Mouse (Mus musculus) ES-Bruce4 (cell line): ENCODE results near the gene Rgs19. TPM values are rescaled to one million over a fixed set of nuclear protein-coding genes. Genes with fewer than 3 reads are reported as not detected.
A peak's percentile ranks its signal among the peaks of the same experiment; 100 is the strongest.

Experiments used
- H3K27ac ChIP-seq: 2 replicates; pipeline ENCODE4 v1.5.1; 2012; ENCODE audit warnings: low read length, inconsistent platforms; ENCODE audit not compliant: insufficient read depth
- H3K27me3 ChIP-seq: 2 replicates; pipeline ENCODE4 v1.6.1; 2012; ENCODE audit warnings: mild to moderate bottlenecking, low read length, inconsistent platforms; ENCODE audit not compliant: control insufficient read depth, poor library complexity, insufficient read depth, severe bottlenecking
- H3K36me3 ChIP-seq: 2 replicates; pipeline ENCODE4 v1.6.1; 2012; ENCODE audit warnings: inconsistent platforms, mild to moderate bottlenecking, low read length, moderate library complexity; ENCODE audit not compliant: control insufficient read depth, poor library complexity, insufficient read depth, severe bottlenecking
- H3K4me1 ChIP-seq: one replicate; pipeline ENCODE4 v1.8.1; 2011; ENCODE audit warnings: low read length; ENCODE audit not compliant: control insufficient read depth, insufficient read depth
- H3K4me3 ChIP-seq: 2 replicates; pipeline ENCODE4 v1.5.1; 2011; ENCODE audit warnings: low read depth, mild to moderate bottlenecking, low read length
- H3K9ac ChIP-seq: 2 replicates; pipeline ENCODE4 v1.6.1; 2012; ENCODE audit warnings: low read depth, mild to moderate bottlenecking, inconsistent platforms; ENCODE audit not compliant: poor library complexity, severe bottlenecking
- H3K9me3 ChIP-seq: replicated peaks from 2 replicates; pipeline ENCODE4 v1.6.1; 2012; ENCODE audit warnings: mild to moderate bottlenecking, low read length, inconsistent platforms; ENCODE audit not compliant: control insufficient read depth, poor library complexity, insufficient read depth, severe bottlenecking
- CTCF ChIP-seq: IDR thresholded peaks from one replicate; pipeline ENCODE4 v1.8.1; 2011; ENCODE audit warnings: low read depth, low read length
- EP300 ChIP-seq: IDR thresholded peaks from 2 replicates; pipeline ENCODE4 v1.6.1; 2011; ENCODE audit warnings: low read depth, low read length; ENCODE audit not compliant: insufficient read depth
- POLR2A ChIP-seq: IDR thresholded peaks from one replicate; pipeline ENCODE4 v1.8.1; 2011; ENCODE audit warnings: low read length; ENCODE audit not compliant: insufficient read depth
- polyA plus RNA-seq: library from polyadenylated mRNA; stranded (reverse); fragments of >200 nt; gene quantifications from 2 replicates; pipeline ENCODE4 v1.2.4, GENCODE M21; 2011; ENCODE audit warnings: low read depth; ENCODE audit not compliant: missing spikeins, insufficient read depth, insufficient read length

Rgs19 gene
- polyA plus RNA-seq, 1 experiment = 46.5 TPM

- Histone ChIP-seq H3K4me1 (no peaks in the 10 kb centered on the region), H3K9me3 (no peaks in the 10 kb centered on the region), H3K27ac (no peak overlapping the region), H3K9ac (no peak overlapping the region), H3K4me3 (no peak overlapping the region), H3K36me3 (no peaks in the 10 kb centered on the region), H3K27me3 (no peaks in the 10 kb centered on the region)
- TF ChIP-seq EP300 (no peak), POLR2A (no peak), CTCF (no peak)
Measured at GRCm38 (mm10) chr2:181716991-181717390, 23.2 kb upstream of the Rgs19 start.

DNA sequence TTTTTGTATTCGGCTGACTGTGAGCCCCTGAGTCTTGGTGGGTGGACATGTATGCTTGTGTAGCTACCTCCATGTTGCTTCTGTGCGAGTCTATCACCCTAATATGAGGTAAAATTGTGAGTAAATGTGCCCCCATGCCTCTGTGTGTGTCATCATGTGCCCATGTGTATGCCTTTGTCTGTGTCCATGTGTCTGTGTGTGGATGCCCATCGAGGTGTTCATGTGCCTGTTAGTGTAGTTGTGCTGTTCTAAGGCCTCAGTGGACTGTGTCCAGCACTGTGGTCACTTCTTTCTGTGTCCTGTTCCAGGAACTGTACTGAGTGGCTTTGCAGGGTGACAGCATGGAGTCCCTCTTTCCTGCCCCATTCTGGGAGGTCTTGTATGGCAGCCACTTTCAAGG is 21.6 kb upstream of the Rgs19 start:
- Histone ChIP-seq H3K4me3 (no peak overlapping the region), H3K36me3 (no peaks in the 10 kb centered on the region), H3K9ac (no peak overlapping the region), H3K27ac (no peak overlapping the region), H3K9me3 (no peaks in the 10 kb centered on the region), H3K27me3 (no peaks in the 10 kb centered on the region), H3K4me1 (no peaks in the 10 kb centered on the region)
- TF ChIP-seq EP300 (no peak), POLR2A (no peak), CTCF (no peak)

- H3K4me3 ChIP-seq = peak within 1 kb of the TSS; percentile 58
- no peaks in the 10 kb centered on the region for H3K36me3 ChIP-seq
- H3K9ac ChIP-seq = no peak within 1 kb of the TSS
- no peak within 1 kb of the TSS for H3K27ac ChIP-seq
- H3K9me3 ChIP-seq = no peaks in the 10 kb centered on the region
- TF ChIP-seq EP300 (no peak), CTCF (no peak), POLR2A (no peak)
- no peaks in the 10 kb centered on the region for H3K27me3 ChIP-seq
- H3K4me1 ChIP-seq = no peaks in the 10 kb centered on the region
Measured at GRCm38 (mm10) chr2:181714903-181715326, 21.1 kb upstream of the Rgs19 start, which contains the start of gene Oprl1. Oprl1 (plus strand) TSS chr2:181715016.

GRCm38 (mm10) chr2:181713749-181714148 is 20.0 kb upstream of the Rgs19 start:
- Histone ChIP-seq H3K9me3 (no peaks in the 10 kb centered on the region), H3K4me1 (no peaks in the 10 kb centered on the region), H3K27ac (no peak overlapping the region), H3K9ac (no peak overlapping the region), H3K4me3 (no peak overlapping the region), H3K27me3 (no peaks in the 10 kb centered on the region), H3K36me3 (no peaks in the 10 kb centered on the region)
- no peak for TF ChIP-seq CTCF
- TF ChIP-seq EP300 = no peak
- no peak for TF ChIP-seq POLR2A

GRCm38 (mm10) chr2:181706668-181707067 is 12.9 kb upstream of the Rgs19 start:
- TF ChIP-seq CTCF (no peak), POLR2A (no peak), EP300 (no peak)
- no peak overlapping the region for H3K27ac ChIP-seq
- no peaks in the 10 kb centered on the region for H3K4me1 ChIP-seq
- H3K36me3 ChIP-seq = no peaks in the 10 kb centered on the region
- H3K9ac ChIP-seq = no peak overlapping the region
- no peaks in the 10 kb centered on the region for H3K27me3 ChIP-seq
- H3K9me3 ChIP-seq = no peaks in the 10 kb centered on the region
- H3K4me3 ChIP-seq = no peak overlapping the region

DNA sequence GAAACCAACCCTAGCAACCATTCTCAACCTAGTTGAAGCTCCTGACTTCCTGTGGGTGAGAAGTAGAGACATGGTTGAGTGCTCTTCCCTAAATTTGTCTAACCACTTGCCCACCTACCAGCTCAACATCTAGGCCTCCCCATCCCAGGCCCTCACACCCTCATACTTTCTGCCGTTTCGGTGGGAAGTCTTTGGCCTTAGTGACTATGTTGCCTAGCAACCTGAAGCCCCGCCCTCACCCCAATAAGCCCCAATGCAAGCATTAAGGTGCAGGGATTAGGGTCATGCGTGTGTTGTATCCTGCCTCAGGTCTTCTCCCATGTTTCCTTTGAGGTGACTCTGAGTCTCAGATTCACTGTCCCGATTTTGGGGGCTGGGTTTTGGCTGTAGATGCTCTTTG is 4.5 kb upstream of the Rgs19 start, which contains the start of gene Lkaaear1:
Lkaaear1 (minus strand) TSS at position 202 of the 400 bp plus-strand sequence.
- no peaks in the 10 kb centered on the region for H3K36me3 ChIP-seq
- no peaks in the 10 kb centered on the region for H3K27me3 ChIP-seq
- no peak for TF ChIP-seq CTCF
- no peak for TF ChIP-seq EP300
- no peak for TF ChIP-seq POLR2A
- H3K9me3 ChIP-seq = no peaks in the 10 kb centered on the region
- H3K4me3 ChIP-seq = peak within 1 kb of the TSS; percentile 65
- H3K4me1 ChIP-seq = no peaks in the 10 kb centered on the region
- H3K27ac ChIP-seq = no peak within 1 kb of the TSS
- peak within 1 kb of the TSS; percentile 27 for H3K9ac ChIP-seq
